Mouse (Mus musculus) yolk sac, embryonic 10.5 days (tissue): Measurements from ENCODE around the gene Map4k5.

Experiments
- DNase-seq: peaks from one replicate; pipeline ENCODE4 v3.0.0-alpha.2; 2017; ENCODE audit warnings: low spot score

Map4k5 gene

DNA sequence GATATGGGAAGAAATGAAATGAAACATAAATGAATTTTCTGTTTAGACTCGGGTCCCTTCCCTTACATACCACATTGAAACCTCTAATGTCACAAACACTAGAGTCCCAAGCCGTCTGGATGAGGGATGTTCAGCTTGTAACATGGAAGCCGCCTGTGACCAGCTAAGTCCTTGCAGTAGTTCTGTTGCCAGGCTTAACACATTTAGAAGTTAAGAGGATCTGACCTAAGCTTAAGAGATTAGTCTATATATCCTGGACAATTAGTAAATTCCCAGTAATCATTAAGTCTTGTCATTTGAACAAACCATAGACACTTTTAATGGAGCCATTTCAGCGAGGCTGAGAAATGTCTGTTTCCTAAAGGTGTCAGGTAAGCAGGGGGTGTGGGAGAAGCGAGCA is 137.0 kb downstream of the Map4k5 start:
- no peak for DNase-seq

DNA sequence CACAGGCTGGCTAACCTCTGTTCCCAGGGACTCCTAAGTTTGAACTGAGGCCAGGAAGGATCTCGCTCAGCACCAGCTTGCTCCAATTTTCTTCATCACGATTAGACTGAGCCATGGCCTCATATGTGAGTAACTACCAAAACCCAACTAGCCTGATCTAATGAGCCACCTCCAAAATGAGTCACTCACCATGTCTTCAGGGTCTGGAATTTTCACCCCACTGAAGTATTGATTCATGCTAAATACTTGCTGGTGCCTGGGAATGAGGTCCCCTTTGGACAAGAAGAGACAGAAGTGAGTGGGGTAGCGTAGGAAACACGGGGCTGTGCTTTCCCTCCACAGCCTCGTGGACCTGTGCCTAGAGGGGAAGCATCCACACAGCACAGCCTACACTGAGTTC is 139.1 kb downstream of the Map4k5 start:
- no peak for DNase-seq
